Mouse (Mus musculus) stomach, embryonic 15.5 days (tissue): ENCODE measurements around the gene Zfp597. TPM values are rescaled to one million over a fixed set of nuclear protein-coding genes. Genes with fewer than 3 reads are reported as not detected.
A peak's percentile ranks its signal among the peaks of the same experiment; 100 is the strongest.
"Not testable (repeated sequence)": the region's sequence is repeated elsewhere in the genome, so short reads cannot be mapped to it uniquely, and the experiment has no call there.

Experiments
- ATAC-seq: fragments of 200-750 bp; cut with Nextera tagmentation; 2 replicates; pipeline ENCODE4 v1.8.0; 2017; ENCODE audit warnings: low read depth, moderate number of reproducible peaks, moderate TSS enrichment; ENCODE audit not compliant: insufficient read depth, low FRiP score
- H3K27ac ChIP-seq: fragments of 300-500 bp; sonication (generic); 2 replicates; pipeline ENCODE4 v1.5.1; 2015; ENCODE audit warnings: mild to moderate bottlenecking, inconsistent platforms
- H3K27me3 ChIP-seq: fragments of 300-500 bp; sonication (generic); replicated peaks from 2 replicates; pipeline ENCODE4 v1.6.1; 2015; ENCODE audit warnings: inconsistent platforms
- H3K36me3 ChIP-seq: fragments of 300-500 bp; sonication (generic); 2 replicates; pipeline ENCODE4 v1.6.1; 2015; ENCODE audit warnings: inconsistent platforms
- H3K4me1 ChIP-seq: fragments of 300-500 bp; sonication (generic); 2 replicates; pipeline ENCODE4 v1.6.1; 2015; ENCODE audit warnings: inconsistent platforms
- H3K4me2 ChIP-seq: fragments of 300-500 bp; sonication (generic); 2 replicates; pipeline ENCODE4 v1.6.1; 2015; ENCODE audit warnings: mild to moderate bottlenecking, inconsistent platforms
- H3K4me3 ChIP-seq: fragments of 300-500 bp; sonication (generic); replicated peaks from 2 replicates; pipeline ENCODE4 v1.5.1; 2015; ENCODE audit warnings: inconsistent platforms
- H3K9ac ChIP-seq: fragments of 300-500 bp; sonication (generic); 2 replicates; pipeline ENCODE4 v1.6.1; 2015; ENCODE audit warnings: inconsistent platforms
- H3K9me3 ChIP-seq: fragments of 300-500 bp; sonication (generic); 2 replicates; pipeline ENCODE4 v1.6.1; 2016; ENCODE audit warnings: inconsistent platforms
- WGBS: fragments of 180-500 bp; shearing (Covaris S2); methylation state at CpG from one replicate; pipeline ENCODE4 v1.1.7; 2015; 5-methylcytosine and 5-hydroxymethylcytosine counted together
- polyA plus RNA-seq: library from polyadenylated mRNA; unstranded; fragments of >200 nt; fragmentation: Nextera tagmentation; extraction: Ambion mirVana; gene quantifications from 2 replicates; pipeline ENCODE4 v1.2.1, GENCODE M21; 2015

Gene Zfp597
- polyA plus RNA-seq, 1 experiment from 2014 or later: 6.2 TPM

- no peak overlapping the region for H3K4me2 ChIP-seq
- WGBS: 42% methylated on average over 12 of the region's 12 CpGs
- H3K27me3 ChIP-seq: no peaks in the 10 kb centered on the region
- no peaks in the 10 kb centered on the region for H3K9me3 ChIP-seq
- no peak overlapping the region for H3K27ac ChIP-seq
- ATAC-seq: no peak
- peaks cover 6% of the 10 kb centered on the region; the same call in 1 of the 2 replicates for H3K4me1 ChIP-seq
- H3K36me3 ChIP-seq: no peaks in the 10 kb centered on the region
- no peak overlapping the region for H3K9ac ChIP-seq
- H3K4me3 ChIP-seq: no peak overlapping the region
Observed at GRCm38 (mm10) chr16:3852586-3852985, 31.8 kb downstream of the Zfp597 start.

GRCm38 (mm10) chr16:3851301-3851700 is 33.1 kb downstream of the Zfp597 start:
- H3K27me3 ChIP-seq, H3K9me3 ChIP-seq, H3K4me2 ChIP-seq, H3K4me1 ChIP-seq, H3K27ac ChIP-seq, H3K36me3 ChIP-seq, H3K9ac ChIP-seq, H3K4me3 ChIP-seq, ATAC-seq: not testable (repeated sequence)
- WGBS: 81% methylated on average over 13 of the region's 13 CpGs

GRCm38 (mm10) chr16:3848416-3848815 is 35.9 kb downstream of the Zfp597 start:
- Histone ChIP-seq H3K9ac (no peak overlapping the region), H3K4me3 (no peak overlapping the region), H3K36me3 (no peaks in the 10 kb centered on the region), H3K27me3 (no peaks in the 10 kb centered on the region), H3K4me2 (no peak overlapping the region), H3K4me1 (peaks cover 8% of the 10 kb centered on the region; the same call in 1 of the 2 replicates), H3K9me3 (no peaks in the 10 kb centered on the region), H3K27ac (no peak overlapping the region)
- ATAC-seq: no peak
- WGBS: 78% methylated on average over 3 of the region's 3 CpGs

- peak overlapping the region; percentile 74 for H3K4me3 ChIP-seq
- 0 out of 2 replicates have a peak overlapping the region, but pooled peaks have one; percentile 41 for H3K9ac ChIP-seq
- 70% methylated on average over 4 of the region's 4 CpGs for WGBS
Observed at GRCm38 (mm10) chr16:3847871-3848270, 36.5 kb downstream of the Zfp597 start.

GRCm38 (mm10) chr16:3846711-3847518 is 37.4 kb downstream of the Zfp597 start, which contains the start of gene Zfp174:
Zfp174 (plus strand) TSS chr16:3847268.
- no peaks in the 10 kb centered on the region for H3K27me3 ChIP-seq
- peak within 1 kb of the TSS; percentile 68 for H3K4me2 ChIP-seq
- WGBS: 2% methylated on average over 38 of the region's 38 CpGs
- ATAC-seq: peak; percentile 100
- no peaks in the 10 kb centered on the region for H3K36me3 ChIP-seq
- H3K27ac ChIP-seq: no peak within 1 kb of the TSS; the same call in 1 of the 2 replicates
- H3K4me3 ChIP-seq: peak within 1 kb of the TSS; percentile 74
- H3K9me3 ChIP-seq: no peaks in the 10 kb centered on the region
- peaks cover 8% of the 10 kb centered on the region; the same call in 1 of the 2 replicates for H3K4me1 ChIP-seq
- peak within 1 kb of the TSS; percentile 41 for H3K9ac ChIP-seq

More at GRCm38 (mm10) chr16:3847871-3848270, 36.5 kb downstream of the Zfp597 start:
- no peak for ATAC-seq
- H3K4me2 ChIP-seq: peak overlapping the region; percentile 68
- no peaks in the 10 kb centered on the region for H3K36me3 ChIP-seq
- H3K27me3 ChIP-seq: no peaks in the 10 kb centered on the region
- H3K4me1 ChIP-seq: peaks cover 8% of the 10 kb centered on the region; the same call in 1 of the 2 replicates
- no peaks in the 10 kb centered on the region for H3K9me3 ChIP-seq
- H3K27ac ChIP-seq: no peak overlapping the region

GRCm38 (mm10) chr16:3843796-3844195 is 40.6 kb downstream of the Zfp597 start:
- no peak overlapping the region for H3K27ac ChIP-seq
- WGBS: 50% methylated on average over 1 of the region's 1 CpGs
- no peaks in the 10 kb centered on the region for H3K36me3 ChIP-seq
- no peak overlapping the region for H3K4me2 ChIP-seq
- no peaks in the 10 kb centered on the region for H3K9me3 ChIP-seq
- H3K27me3 ChIP-seq: no peaks in the 10 kb centered on the region
- no peak overlapping the region for H3K9ac ChIP-seq
- ATAC-seq: no peak
- no peak overlapping the region for H3K4me3 ChIP-seq
- peaks cover 8% of the 10 kb centered on the region; the same call in 1 of the 2 replicates for H3K4me1 ChIP-seq

- Histone ChIP-seq H3K27ac (no peak overlapping the region), H3K4me1 (peaks cover 6% of the 10 kb centered on the region; the same call in 1 of the 2 replicates), H3K27me3 (no peaks in the 10 kb centered on the region), H3K9me3 (no peaks in the 10 kb centered on the region), H3K4me3 (no peak overlapping the region), H3K36me3 (no peaks in the 10 kb centered on the region), H3K4me2 (no peak overlapping the region), H3K9ac (no peak overlapping the region)
- 21% methylated on average over 4 of the region's 4 CpGs for WGBS
- no peak for ATAC-seq
Observed at GRCm38 (mm10) chr16:3842989-3843388, 41.4 kb downstream of the Zfp597 start.

- ATAC-seq: no peak; the same call in 1 of the 2 replicates
- no peak overlapping the region for H3K27ac ChIP-seq
- no peaks in the 10 kb centered on the region for H3K36me3 ChIP-seq
Observed at GRCm38 (mm10) chr16:3839157-3839885, 45.0 kb downstream of the Zfp597 start.

GRCm38 (mm10) chr16:3835461-3835860 is 48.9 kb downstream of the Zfp597 start:
- no peak overlapping the region for H3K4me2 ChIP-seq
- ATAC-seq: no peak
- 73% methylated on average over 2 of the region's 2 CpGs for WGBS

More at GRCm38 (mm10) chr16:3839157-3839885, 45.0 kb downstream of the Zfp597 start:
- H3K9me3 ChIP-seq: no peaks in the 10 kb centered on the region
- no peaks in the 10 kb centered on the region for H3K4me1 ChIP-seq
- no peak overlapping the region for H3K9ac ChIP-seq
- WGBS: 53% methylated on average over 17 of the region's 17 CpGs
- H3K4me3 ChIP-seq: no peak overlapping the region
- no peak overlapping the region for H3K4me2 ChIP-seq
- no peaks in the 10 kb centered on the region for H3K27me3 ChIP-seq

GRCm38 (mm10) chr16:3830588-3831109 is 53.7 kb downstream of the Zfp597 start, which contains the start of gene Olfr15:
Olfr15 (plus strand) TSS chr16:3830878.
- no peak for ATAC-seq
- H3K9ac ChIP-seq: no peak within 1 kb of the TSS
- no peaks in the 10 kb centered on the region for H3K27me3 ChIP-seq

More at GRCm38 (mm10) chr16:3835461-3835860, 48.9 kb downstream of the Zfp597 start:
- H3K4me3 ChIP-seq: no peak overlapping the region
- H3K9me3 ChIP-seq: no peaks in the 10 kb centered on the region
- no peak overlapping the region for H3K9ac ChIP-seq
- H3K4me1 ChIP-seq: no peaks in the 10 kb centered on the region
- H3K27ac ChIP-seq: no peak overlapping the region
- no peaks in the 10 kb centered on the region for H3K36me3 ChIP-seq
- H3K27me3 ChIP-seq: no peaks in the 10 kb centered on the region

GRCm38 (mm10) chr16:3829727-3830126 is 54.6 kb downstream of the Zfp597 start:
- H3K36me3 ChIP-seq: no peaks in the 10 kb centered on the region
- no peaks in the 10 kb centered on the region for H3K9me3 ChIP-seq
- H3K4me3 ChIP-seq: no peak overlapping the region
- WGBS: 80% methylated on average over 2 of the region's 2 CpGs
- H3K4me2 ChIP-seq: no peak overlapping the region
- no peaks in the 10 kb centered on the region for H3K4me1 ChIP-seq
- no peaks in the 10 kb centered on the region for H3K27me3 ChIP-seq
- H3K27ac ChIP-seq: no peak overlapping the region
- no peak for ATAC-seq
- no peak overlapping the region for H3K9ac ChIP-seq

More at GRCm38 (mm10) chr16:3830588-3831109, 53.7 kb downstream of the Zfp597 start, which contains the start of gene Olfr15:
- Histone ChIP-seq H3K4me1 (no peaks in the 10 kb centered on the region), H3K4me2 (no peak within 1 kb of the TSS), H3K9me3 (no peaks in the 10 kb centered on the region), H3K27ac (no peak within 1 kb of the TSS), H3K4me3 (no peak within 1 kb of the TSS), H3K36me3 (no peaks in the 10 kb centered on the region)
